16 mouse cellular contexts compared by ENCODE assay signal in genomic region chr3:101722001-101722400, GRCm38 (mm10).
"Had no signal": no experiment of that assay in that cellular context is flagged by ENCODE, and none has a peak within 500 bp of the region (broad histone marks: within the 10 kb centered on the region; RNA-seq: fewer than 3 reads in every experiment).

No protein-coding gene starts in this region.

- H3K9me3 ChIP-seq: neural tube, embryonic 13.5 days; neural tube, embryonic 15.5 days; stomach, embryonic 15.5 days had no signal

- H3K27ac ChIP-seq: neural tube, embryonic 13.5 days; neural tube, embryonic 15.5 days; stomach, embryonic 15.5 days; stomach, postnatal 0 days had no signal

- H3K4me1 ChIP-seq: neural tube, embryonic 13.5 days; neural tube, embryonic 15.5 days; stomach, embryonic 15.5 days had no signal

- H3K4me2 ChIP-seq: neural tube, embryonic 13.5 days; neural tube, embryonic 15.5 days; stomach, embryonic 15.5 days had no signal

- DNase-seq: retina, postnatal 1 day; right cerebral cortex, adult 18-20 months; right cerebral cortex, postnatal 14 days; right cerebral cortex, postnatal 25 days; right cerebral cortex, postnatal 4 days; spleen, adult 18-20 months; thymus, adult 18-20 months; thymus, adult 2 months; thymus, postnatal 14 days; thymus, postnatal 25 days; thymus, postnatal 36 days; thymus, postnatal 4 days had no signal

- H3K36me3 ChIP-seq: neural tube, embryonic 13.5 days; neural tube, embryonic 15.5 days; stomach, embryonic 15.5 days had no signal

- H3K9ac ChIP-seq: neural tube, embryonic 13.5 days; neural tube, embryonic 15.5 days; stomach, embryonic 15.5 days had no signal

- H3K4me3 ChIP-seq: neural tube, embryonic 13.5 days; neural tube, embryonic 15.5 days; stomach, embryonic 15.5 days had no signal

- H3K27me3 ChIP-seq: neural tube, embryonic 13.5 days; neural tube, embryonic 15.5 days; stomach, embryonic 15.5 days had no signal
